Mouse (Mus musculus): ENCODE results near the gene Zkscan6.

The Zkscan6 gene

GRCm38 (mm10) chr11:65812088-65812487, 5.1 kb downstream of the Zkscan6 start:
- no peak for DNase-seq (ENCODE audit: low read depth)

DNA sequence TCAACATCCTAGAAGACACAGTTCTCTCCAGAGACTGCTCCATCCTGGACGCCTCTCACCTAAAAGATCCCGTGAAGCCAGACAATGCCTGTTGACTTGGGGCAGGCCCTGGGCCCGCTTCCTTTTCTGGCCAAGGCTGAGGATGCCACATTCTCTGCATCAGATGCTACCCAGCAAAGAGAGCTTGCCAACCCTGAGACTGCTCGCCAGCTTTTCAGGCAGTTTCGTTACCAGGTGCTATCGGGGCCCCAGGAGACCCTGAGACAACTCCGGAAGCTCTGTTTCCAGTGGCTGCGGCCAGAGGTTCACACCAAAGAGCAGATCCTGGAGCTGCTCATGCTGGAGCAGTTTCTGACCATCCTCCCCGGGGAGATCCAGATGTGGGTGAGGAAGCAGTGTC, 7.4 kb downstream of the Zkscan6 start:
- no peak for DNase-seq (ENCODE audit: low read depth)

DNA sequence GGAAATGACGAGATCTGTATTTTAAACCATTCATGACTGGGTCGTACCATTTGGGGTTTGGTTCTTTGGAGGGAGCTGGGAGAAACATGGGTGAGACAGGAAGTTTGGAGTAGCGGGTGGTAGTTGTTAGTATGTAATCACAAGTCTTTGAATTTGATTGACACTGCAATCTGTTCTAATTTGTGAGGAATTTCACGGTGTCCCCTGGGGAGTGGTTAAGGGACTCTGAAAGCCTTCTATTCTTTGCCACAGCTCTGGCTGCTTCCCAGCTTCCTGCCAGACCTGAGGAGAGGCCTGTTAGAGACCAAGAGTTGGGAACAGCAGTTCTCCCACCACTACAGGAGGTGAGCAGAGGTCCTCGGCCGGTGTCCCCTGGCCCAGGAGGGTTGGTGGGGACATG, 9.3 kb downstream of the Zkscan6 start:
- DNase-seq (ENCODE audit: low read depth): no peak

DNA sequence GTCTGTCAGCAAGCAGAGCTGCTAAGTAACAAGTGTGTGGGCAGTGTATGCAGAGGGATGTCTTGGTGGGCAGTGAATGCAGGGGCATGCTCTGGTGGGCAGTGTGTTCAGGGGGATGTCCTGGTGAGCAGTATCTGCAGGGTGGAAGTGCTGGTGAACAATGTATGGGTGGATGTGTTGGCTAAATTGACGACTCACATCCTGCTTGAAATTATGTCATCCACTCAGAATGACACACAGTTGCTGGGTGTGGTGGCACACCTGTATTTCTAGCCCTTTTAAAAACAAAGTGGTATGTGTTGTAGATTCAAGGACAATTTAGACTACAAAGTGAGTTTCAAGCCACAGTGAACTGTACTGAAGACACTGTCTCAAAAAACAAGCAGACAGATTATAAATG, 11.2 kb downstream of the Zkscan6 start:
- DNase-seq (ENCODE audit: low read depth): no peak

DNA sequence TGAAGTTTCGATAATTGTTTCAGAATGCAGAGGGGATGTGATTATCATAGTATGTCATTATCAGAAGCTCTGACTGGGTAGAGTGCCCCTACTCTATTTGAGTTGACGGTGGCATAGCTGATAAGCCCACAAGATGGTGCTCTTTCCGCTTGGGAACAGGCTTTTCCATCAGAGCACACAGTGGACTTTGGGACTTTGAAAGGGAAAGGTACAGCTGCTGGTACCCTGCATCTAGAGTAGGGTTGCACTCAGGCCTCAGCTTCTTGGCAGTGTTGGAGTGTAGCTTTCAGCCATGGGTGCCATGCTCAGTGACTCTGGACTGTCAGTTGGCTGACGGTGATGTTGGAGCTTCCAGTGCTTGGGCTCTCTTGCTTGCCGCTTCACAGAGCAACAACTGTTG, 13.3 kb downstream of the Zkscan6 start:
- peak; percentile 10 for DNase-seq (ENCODE audit: low read depth)

- peak; percentile 69 for DNase-seq (ENCODE audit: low read depth)
Observed at GRCm38 (mm10) chr11:65820877-65821276, 13.9 kb downstream of the Zkscan6 start.

DNA sequence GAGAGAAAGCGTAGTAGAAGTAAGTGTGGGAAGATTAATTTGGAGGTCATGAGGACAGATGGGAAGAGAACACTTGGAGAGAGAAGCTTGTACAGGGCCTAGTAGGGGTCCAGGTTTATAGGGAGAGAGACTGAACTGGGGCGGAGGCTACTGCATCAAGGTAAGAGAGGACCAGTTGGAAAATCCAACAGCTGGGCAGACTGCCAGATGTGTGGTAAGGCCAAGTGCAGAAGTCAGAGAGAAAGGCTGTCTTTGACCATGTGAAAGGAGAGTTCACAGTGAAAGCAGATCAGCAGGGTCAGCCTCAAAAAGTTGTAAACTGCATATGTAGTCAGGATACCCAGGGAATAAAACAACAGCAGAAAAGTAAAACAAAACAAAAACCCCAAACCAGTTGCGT, 17.6 kb downstream of the Zkscan6 start:
- DNase-seq (ENCODE audit: low read depth): peak; percentile 17

DNA sequence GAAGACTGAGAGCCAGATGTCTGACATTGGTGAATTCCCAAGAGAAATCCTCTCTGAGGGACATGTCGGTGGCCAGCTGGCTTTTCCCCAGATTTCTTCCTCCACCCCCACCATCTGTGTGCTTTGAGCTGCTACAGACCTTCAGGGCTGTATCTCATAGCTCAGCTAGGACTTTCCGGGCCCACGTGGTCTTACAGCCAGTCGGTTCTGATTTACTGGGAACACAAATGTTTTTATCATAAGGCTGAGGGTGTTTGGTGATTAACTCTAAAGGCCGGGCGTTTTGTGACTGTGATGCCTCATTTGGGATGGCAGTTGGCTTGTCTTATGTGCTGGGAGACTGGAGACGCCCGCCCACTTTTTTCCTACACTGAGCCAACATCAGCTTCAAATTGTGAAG, 32.0 kb downstream of the Zkscan6 start:
- no peak for DNase-seq (ENCODE audit: low read depth)

GRCm38 (mm10) chr11:65846446-65846845, 39.5 kb downstream of the Zkscan6 start:
- no peak for DNase-seq (ENCODE audit: low read depth)

- DNase-seq (ENCODE audit: low read depth): peak; percentile 60
Observed at GRCm38 (mm10) chr11:65852066-65852465, 45.1 kb downstream of the Zkscan6 start.

DNA sequence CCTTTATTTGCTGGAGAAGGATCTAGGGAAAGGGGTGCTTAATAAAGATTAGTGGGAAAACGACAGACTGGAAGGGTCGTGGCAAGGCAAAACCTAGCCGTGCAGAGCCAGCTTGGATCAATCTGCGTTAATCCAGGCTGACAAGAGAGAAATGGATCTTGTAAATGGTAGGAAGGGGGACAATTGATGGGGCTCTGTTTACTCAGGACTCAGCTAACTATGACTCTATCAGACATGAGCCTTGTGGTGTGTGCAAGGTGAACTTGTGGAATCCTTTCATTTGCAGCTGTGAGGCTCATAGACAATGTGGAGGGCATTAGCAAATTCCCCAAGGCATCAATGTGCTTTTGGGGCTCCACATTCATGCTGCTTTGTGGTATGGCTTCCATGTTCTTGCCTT, 54.5 kb downstream of the Zkscan6 start:
- DNase-seq (ENCODE audit: low read depth): no peak

DNA sequence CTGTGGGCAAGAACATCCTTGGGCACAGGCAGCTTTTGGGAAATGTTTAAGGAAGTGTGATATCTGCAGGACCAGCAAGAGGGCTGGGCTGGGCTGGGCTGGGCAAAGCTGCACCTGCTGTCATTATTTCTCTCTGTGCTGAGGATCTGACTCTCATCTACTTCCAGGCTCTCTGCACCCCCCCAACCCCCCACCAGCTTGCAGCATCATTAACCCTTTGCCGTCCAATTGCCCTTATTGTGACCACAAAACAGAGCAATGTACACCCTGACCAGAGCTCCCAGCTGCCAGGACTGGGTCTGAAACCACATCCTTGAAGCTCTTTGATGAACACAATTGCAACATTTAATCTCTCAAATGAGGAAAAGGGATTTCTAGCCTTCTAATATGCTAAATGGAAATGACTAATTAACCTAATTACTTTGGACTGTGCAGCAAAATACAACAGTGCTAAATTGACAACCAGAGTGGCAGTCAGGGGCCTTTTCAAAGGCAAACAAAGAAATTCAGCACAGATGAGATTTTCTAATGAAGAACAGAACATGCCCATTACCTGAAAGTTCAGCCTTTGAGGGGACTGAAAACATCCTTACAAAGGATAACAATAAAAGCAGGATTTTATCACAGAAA, 70.3 kb downstream of the Zkscan6 start:
- DNase-seq (ENCODE audit: low read depth): no peak
